In genomic region chr11:59216955-59217354, GRCm38 (mm10) we compare ENCODE assay signal across 21 mouse cellular contexts. TPM values are rescaled to one million over a fixed set of nuclear protein-coding genes. Genes with fewer than 3 reads are reported as not detected.
DNase-seq lines count a peak whose midpoint lies in the region; ATAC-seq and TF ChIP-seq lines count a peak whose summit lies in the region.
"Had no signal": no experiment of that assay in that cellular context is flagged by ENCODE, and none has a peak within 500 bp of the region (broad histone marks: within the 10 kb centered on the region; RNA-seq: fewer than 3 reads in every experiment).

No protein-coding gene starts in this region.

- H3K4me1 ChIP-seq in forebrain, postnatal 0 days (ENCODE audit: insufficient read depth) = 0 out of 2 replicates have a peak, but pooled peaks cover 4% of the 10 kb centered on the region
- H3K4me1 ChIP-seq: midbrain, embryonic 15.5 days had no signal

- H3K27ac ChIP-seq in forebrain, postnatal 0 days (ENCODE audit: low read depth, low read length) = no peak overlapping the region
- H3K27ac ChIP-seq: hindbrain, embryonic 14.5 days; intestine, embryonic 15.5 days; midbrain, embryonic 15.5 days had no signal

- H3K9ac ChIP-seq in forebrain, postnatal 0 days = no peak overlapping the region
- H3K9ac ChIP-seq: hindbrain, embryonic 14.5 days; intestine, embryonic 15.5 days; kidney, embryonic 15.5 days; midbrain, embryonic 15.5 days had no signal

- no peak for DNase-seq in frontal cortex, postnatal 25 days (ENCODE audit: low spot score in 2 of 2)
- peak; percentile 30 to 49 for DNase-seq in left cerebral cortex, postnatal 14 days (ENCODE audit: low spot score in 2 of 2)
- no peak for DNase-seq in left cerebral cortex, postnatal 4 days
- peak; percentile 47 for DNase-seq in MEL-GATA-1-ER (ENCODE audit: extremely low read depth, low read depth)
- DNase-seq in forebrain, postnatal 0 days = peak; percentile 49
- no peak for DNase-seq in spleen, adult 12 weeks (ENCODE audit: low spot score)
- DNase-seq in retina, embryonic 14.5 days (ENCODE audit: low spot score) = no peak
- DNase-seq: adrenal gland, postnatal 14 days; cerebellum, adult 9-10 months; gastrocnemius, postnatal 14 days; heart, postnatal 10 days; lung, adult 18-20 months; lung, postnatal 4 days; retina, postnatal 1 day; thymus, adult 18-20 months had no signal

- H3K36me3 ChIP-seq in forebrain, postnatal 0 days (ENCODE audit: insufficient read depth) = peaks cover 8% of the 10 kb centered on the region

- no peak overlapping the region for H3K4me2 ChIP-seq in forebrain, postnatal 0 days (ENCODE audit: low read depth)
- H3K4me2 ChIP-seq: hindbrain, embryonic 14.5 days; intestine, embryonic 15.5 days; kidney, embryonic 15.5 days; midbrain, embryonic 15.5 days had no signal

- no peaks in the 10 kb centered on the region for H3K9me3 ChIP-seq in forebrain, postnatal 0 days (ENCODE audit: low read length)
- H3K9me3 ChIP-seq: intestine, embryonic 15.5 days; kidney, embryonic 15.5 days; midbrain, embryonic 15.5 days had no signal

- no peaks in the 10 kb centered on the region for H3K27me3 ChIP-seq in forebrain, postnatal 0 days (ENCODE audit: insufficient read depth, low read length)
- H3K27me3 ChIP-seq: intestine, embryonic 15.5 days; kidney, embryonic 15.5 days; midbrain, embryonic 15.5 days had no signal

- intact Hi-C loops in left cerebral cortex, postnatal 14 days (cut with DNase I) = no loop called here
- intact Hi-C loops in left cerebral cortex, postnatal 4 days (cut with DNase I) = no loop called here

- no peak for TF ChIP-seq CTCF in forebrain, postnatal 0 days (IDR thresholded peaks at IDR 0.05; ENCODE audit: low read depth)

- ATAC-seq in frontal cortex, adult (ENCODE audit: low TSS enrichment) = peak; percentile 83
- peak; percentile 84 for ATAC-seq in forebrain, postnatal 0 days
- ATAC-seq: intestine, embryonic 15.5 days; midbrain, embryonic 15.5 days had no signal

- no peak overlapping the region for H3K4me3 ChIP-seq in forebrain, postnatal 0 days (ENCODE audit: low read depth, low read length)
- H3K4me3 ChIP-seq: intestine, embryonic 15.5 days; kidney, embryonic 15.5 days; midbrain, embryonic 15.5 days had no signal

- WGBS in forebrain, postnatal 0 days = 57% methylated on average over 3 of the region's 3 CpGs

RNA-seq across cellular contexts. Expression of gene 2310033P09Rik, which starts 8.8 kb away (rescaled TPM):
- total RNA-seq in left cerebral cortex, postnatal 14 days (2021) = 10 to 100 TPM; 18.3 to 19.2 TPM
- total RNA-seq in left cerebral cortex, postnatal 4 days (2021) = 10 to 100 TPM; 15.5 to 18.6 TPM
- total RNA-seq in forebrain, postnatal 0 days (2014; rRNA removed) = 5.2 and 6.9 TPM in 2 replicates
- polyA plus RNA-seq in forebrain, postnatal 0 days (2015; fragmentation: Nextera tagmentation; extraction: Ambion mirVana) = 22.2 and 27.6 TPM in 2 replicates

RNA-seq across cellular contexts. Expression of gene Arf1, which starts 11.1 kb away (rescaled TPM):
- total RNA-seq in left cerebral cortex, postnatal 14 days (2021) = 100 to 1,000 TPM; 417 to 455 TPM
- 100 to 1,000 TPM; 389 TPM for total RNA-seq in left cerebral cortex, postnatal 4 days (2021)
- total RNA-seq in forebrain, postnatal 0 days (2014; rRNA removed) = 355 and 372 TPM in 2 replicates
- 685 and 714 TPM in 2 replicates for polyA plus RNA-seq in forebrain, postnatal 0 days (2015; fragmentation: Nextera tagmentation; extraction: Ambion mirVana)

RNA-seq across cellular contexts. Expression of gene Mrpl55, which starts 14.7 kb away (rescaled TPM):
- total RNA-seq in left cerebral cortex, postnatal 14 days (2021) = 10 to 100 TPM; 38.5 to 39.9 TPM
- 10 to 100 TPM; 28.8 to 33.5 TPM for total RNA-seq in left cerebral cortex, postnatal 4 days (2021)
- total RNA-seq in forebrain, postnatal 0 days (2014; rRNA removed) = 45.2 and 69.5 TPM in 2 replicates
- 124 and 131 TPM in 2 replicates for polyA plus RNA-seq in forebrain, postnatal 0 days (2015; fragmentation: Nextera tagmentation; extraction: Ambion mirVana)

RNA-seq across cellular contexts. Expression of gene Guk1, which starts 24.9 kb away (rescaled TPM):
- total RNA-seq in left cerebral cortex, postnatal 14 days (2021) = 100 to 1,000 TPM; 113 to 118 TPM
- 100 to 1,000 TPM in 1 of 2 experiments, 10 to 100 TPM in 1; 93.9 to 107 TPM for total RNA-seq in left cerebral cortex, postnatal 4 days (2021)
- total RNA-seq in forebrain, postnatal 0 days (2014; rRNA removed) = 122 and 157 TPM in 2 replicates
- 274 and 284 TPM in 2 replicates for polyA plus RNA-seq in forebrain, postnatal 0 days (2015; fragmentation: Nextera tagmentation; extraction: Ambion mirVana)

RNA-seq across cellular contexts. Expression of gene Gjc2, which starts 33.9 kb away (rescaled TPM):
- 10 to 100 TPM in 1 of 2 experiments, 1 to 10 TPM in 1; 7.9 to 14.2 TPM for total RNA-seq in left cerebral cortex, postnatal 14 days (2021)
- under 1 TPM; 0.86 to 0.89 TPM for total RNA-seq in left cerebral cortex, postnatal 4 days (2021)
- 0.76 and 1.2 TPM in 2 replicates for total RNA-seq in forebrain, postnatal 0 days (2014; rRNA removed)
- polyA plus RNA-seq in forebrain, postnatal 0 days (2015; fragmentation: Nextera tagmentation; extraction: Ambion mirVana) = 0.19 and 0.31 TPM in 2 replicates
- total RNA-seq: neutrophil, adult 5-6 weeks had no signal

Comparison
In these comparisons a context has a peak if more than half of its experiments do, and no peak if none do; other contexts are left out.
1. DNase-seq: peak in left cerebral cortex, postnatal 14 days (2 of 2), MEL-GATA-1-ER (single experiment) and forebrain, postnatal 0 days (single experiment); none in frontal cortex, postnatal 25 days (0 of 2), left cerebral cortex, postnatal 4 days (single experiment), spleen, adult 12 weeks (single experiment) and retina, embryonic 14.5 days (single experiment).